Mouse (Mus musculus) limb, embryonic 13.5 days (tissue): ENCODE measurements around the gene Ankar. TPM values are rescaled to one million over a fixed set of nuclear protein-coding genes. Genes with fewer than 3 reads are reported as not detected.

Source experiments
- ATAC-seq: fragments of 200-750 bp; cut with Nextera tagmentation; 2 replicates; pipeline ENCODE4 v1.8.0; 2017; ENCODE audit warnings: low read depth, moderate number of reproducible peaks, moderate TSS enrichment; ENCODE audit not compliant: low FRiP score
- H3K27ac ChIP-seq: fragments of 300-500 bp; sonication (generic); 2 replicates; pipeline ENCODE4 v1.5.1; 2015; ENCODE audit warnings: inconsistent platforms, mild to moderate bottlenecking, moderate library complexity
- H3K27me3 ChIP-seq: fragments of 300-500 bp; sonication (generic); 2 replicates; pipeline ENCODE4 v1.6.1; 2015; ENCODE audit warnings: mild to moderate bottlenecking, inconsistent platforms
- H3K36me3 ChIP-seq: fragments of 300-500 bp; sonication (generic); 2 replicates; pipeline ENCODE4 v1.6.1; 2015; ENCODE audit warnings: inconsistent platforms, mild to moderate bottlenecking, moderate library complexity
- H3K4me1 ChIP-seq: fragments of 300-500 bp; sonication (generic); 2 replicates; pipeline ENCODE4 v1.6.1; 2015; ENCODE audit warnings: inconsistent platforms
- H3K4me2 ChIP-seq: fragments of 300-500 bp; sonication (generic); replicated peaks from 2 replicates; pipeline ENCODE4 v1.6.1; 2015; ENCODE audit warnings: inconsistent platforms, mild to moderate bottlenecking, moderate library complexity
- H3K4me3 ChIP-seq: fragments of 300-500 bp; sonication (generic); 2 replicates; pipeline ENCODE4 v1.5.1; 2015; ENCODE audit warnings: moderate library complexity, mild to moderate bottlenecking, inconsistent platforms
- H3K9ac ChIP-seq: fragments of 300-500 bp; sonication (generic); 2 replicates; pipeline ENCODE4 v1.6.1; 2015; ENCODE audit warnings: mild to moderate bottlenecking, inconsistent platforms
- H3K9me3 ChIP-seq: fragments of 300-500 bp; sonication (generic); 2 replicates; pipeline ENCODE4 v1.6.1; 2016; ENCODE audit warnings: inconsistent platforms
- WGBS: fragments of 180-500 bp; shearing (Covaris S2); methylation state at CpG from one replicate; pipeline ENCODE4 v1.1.7; 2015; 5-methylcytosine and 5-hydroxymethylcytosine counted together
- polyA plus RNA-seq: library from polyadenylated mRNA; unstranded; fragments of >200 nt; fragmentation: Nextera tagmentation; extraction: Ambion mirVana; gene quantifications from 2 replicates; pipeline ENCODE4 v1.2.1, GENCODE M21; 2015

The Ankar gene
- polyA plus RNA-seq, 1 experiment from 2014 or later = not detected

DNA sequence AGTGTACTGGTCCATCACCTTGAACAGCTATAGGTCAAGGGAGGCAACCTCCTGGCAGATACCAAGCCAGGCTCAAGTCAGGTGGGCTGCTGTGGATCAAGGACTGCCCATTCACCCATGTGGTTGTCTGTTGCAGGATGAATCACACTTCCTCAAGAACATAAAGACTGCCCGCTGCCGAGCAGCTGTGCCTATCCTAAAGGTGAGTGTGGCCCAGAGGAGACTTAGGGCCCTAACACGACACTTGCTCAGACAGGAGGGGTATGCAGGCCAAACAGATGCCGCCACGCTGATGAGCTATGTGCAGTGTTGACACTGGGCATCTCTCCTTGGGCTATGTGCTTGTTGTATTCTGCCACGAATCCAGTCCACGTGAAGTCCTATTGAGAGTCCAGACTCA, 99.1 kb downstream of the Ankar start:
- Histone ChIP-seq H3K27me3 (no peaks in the 10 kb centered on the region), H3K4me1 (peaks cover 16% of the 10 kb centered on the region), H3K36me3 (peaks cover 79% of the 10 kb centered on the region), H3K9me3 (no peaks in the 10 kb centered on the region), H3K9ac (no peak overlapping the region), H3K27ac (no peak overlapping the region), H3K4me2 (no peak overlapping the region), H3K4me3 (no peak overlapping the region)
- ATAC-seq = no peak
- 93% methylated on average over 7 of the region's 7 CpGs for WGBS

DNA sequence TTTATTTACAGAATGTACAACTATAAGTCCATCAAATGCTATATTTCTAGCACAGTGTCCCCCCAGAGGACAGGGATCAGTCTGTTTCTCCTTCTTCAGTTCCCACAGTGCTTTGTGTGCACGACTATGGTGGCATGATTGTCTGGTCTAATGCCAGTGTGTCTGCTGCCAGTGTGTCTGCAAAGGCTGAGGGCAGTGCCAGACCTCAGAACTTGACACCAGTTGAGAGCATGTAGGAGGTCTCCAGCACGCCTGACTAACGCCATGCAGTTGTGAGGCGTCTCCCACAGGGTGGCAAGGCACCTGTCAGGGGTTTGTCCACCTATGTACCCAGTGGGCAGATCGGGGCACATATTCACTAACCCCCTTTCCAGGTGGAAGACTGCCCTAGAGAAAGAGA, 99.6 kb downstream of the Ankar start:
- no peak overlapping the region for H3K27ac ChIP-seq
- no peak overlapping the region for H3K4me3 ChIP-seq
- 94% methylated on average over 5 of the region's 5 CpGs for WGBS
- H3K9me3 ChIP-seq = no peaks in the 10 kb centered on the region
- no peak overlapping the region for H3K4me2 ChIP-seq
- H3K9ac ChIP-seq = no peak overlapping the region
- peaks cover 16% of the 10 kb centered on the region for H3K4me1 ChIP-seq
- peaks cover 79% of the 10 kb centered on the region for H3K36me3 ChIP-seq
- no peak for ATAC-seq
- no peaks in the 10 kb centered on the region for H3K27me3 ChIP-seq

DNA sequence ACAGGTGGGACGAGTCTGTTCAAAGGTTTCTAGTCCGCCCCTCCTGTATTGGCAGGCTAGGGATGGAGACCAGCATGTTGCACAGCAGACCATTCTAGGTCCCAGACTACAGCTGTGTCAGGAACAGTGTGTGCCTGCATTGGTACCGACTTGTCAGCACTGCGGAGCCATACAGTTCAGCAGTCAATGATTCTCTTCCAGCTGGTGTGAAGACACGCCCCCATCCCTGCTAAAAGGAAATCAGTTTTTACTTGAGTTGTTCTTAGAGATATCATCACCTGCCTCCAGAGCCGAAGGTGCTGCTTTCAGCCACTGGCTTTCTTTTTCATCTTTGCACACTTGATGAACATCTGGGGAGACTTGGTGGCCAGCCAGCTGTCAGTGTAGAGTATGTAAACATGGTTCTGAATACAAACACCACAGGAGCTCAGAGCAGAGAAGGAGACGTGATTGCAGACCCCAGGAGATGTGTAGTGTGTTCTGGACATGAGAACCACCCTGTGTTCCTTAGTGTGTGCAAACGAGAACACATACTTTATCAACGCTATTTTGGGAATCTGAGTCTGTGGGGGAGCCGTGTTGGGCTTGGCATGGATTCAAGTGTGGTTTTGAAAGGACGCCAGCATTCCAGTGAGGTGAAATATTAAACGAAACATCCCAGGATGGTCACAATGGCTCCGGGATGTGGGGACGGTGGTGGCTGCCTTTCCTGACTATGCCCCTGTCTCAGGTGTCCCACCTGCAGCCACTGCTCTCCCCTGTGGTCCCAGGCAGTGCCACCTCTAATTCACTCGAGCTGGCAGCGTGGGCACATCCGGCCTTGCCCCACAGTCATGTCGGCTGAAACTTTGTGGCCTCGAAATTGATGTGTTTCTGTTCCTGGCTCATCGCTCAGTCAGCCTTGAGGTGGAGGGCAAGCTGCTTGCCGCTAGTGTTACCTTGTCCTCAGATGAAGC, 101.0 kb downstream of the Ankar start:
- peak overlapping the region; percentile 44; the same call in 1 of the 2 replicates for H3K27ac ChIP-seq
- H3K4me3 ChIP-seq = no peak overlapping the region
- H3K36me3 ChIP-seq = peaks cover 83% of the 10 kb centered on the region
- no peak overlapping the region for H3K4me2 ChIP-seq
- ATAC-seq = peak; percentile 44; the same call in 1 of the 2 replicates
- no peak overlapping the region for H3K9ac ChIP-seq
- H3K9me3 ChIP-seq = no peaks in the 10 kb centered on the region
- peaks cover 16% of the 10 kb centered on the region for H3K4me1 ChIP-seq
- WGBS = 61% methylated on average over 21 of the region's 21 CpGs
- H3K27me3 ChIP-seq = no peaks in the 10 kb centered on the region

DNA sequence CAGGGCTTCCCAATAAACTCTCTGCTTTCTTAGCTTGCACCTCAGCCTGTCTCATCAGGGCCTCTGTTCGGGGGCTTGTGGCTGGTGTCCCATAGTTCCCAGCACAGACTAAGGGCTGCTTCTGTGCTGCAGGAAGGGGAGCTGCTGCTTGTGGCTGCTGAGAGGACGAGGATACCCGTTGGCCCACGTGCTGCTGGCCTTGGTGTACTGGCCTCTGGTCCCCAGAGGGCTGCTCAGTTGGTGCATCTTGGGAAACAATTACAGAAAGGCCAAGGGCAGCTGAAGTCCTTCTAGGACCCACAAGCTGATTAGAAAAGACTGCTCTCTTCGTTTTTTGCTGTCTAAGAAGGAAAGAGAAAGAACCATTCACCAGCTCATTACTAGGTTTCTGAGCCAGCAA, 104.1 kb downstream of the Ankar start:
- peaks cover 90% of the 10 kb centered on the region for H3K36me3 ChIP-seq
- 85% methylated on average over 5 of the region's 5 CpGs for WGBS
- peaks cover 16% of the 10 kb centered on the region for H3K4me1 ChIP-seq
- no peak for ATAC-seq
- H3K9ac ChIP-seq = no peak overlapping the region
- no peak overlapping the region for H3K4me2 ChIP-seq
- no peaks in the 10 kb centered on the region for H3K9me3 ChIP-seq
- no peak overlapping the region for H3K4me3 ChIP-seq
- no peaks in the 10 kb centered on the region for H3K27me3 ChIP-seq
- no peak overlapping the region for H3K27ac ChIP-seq

DNA sequence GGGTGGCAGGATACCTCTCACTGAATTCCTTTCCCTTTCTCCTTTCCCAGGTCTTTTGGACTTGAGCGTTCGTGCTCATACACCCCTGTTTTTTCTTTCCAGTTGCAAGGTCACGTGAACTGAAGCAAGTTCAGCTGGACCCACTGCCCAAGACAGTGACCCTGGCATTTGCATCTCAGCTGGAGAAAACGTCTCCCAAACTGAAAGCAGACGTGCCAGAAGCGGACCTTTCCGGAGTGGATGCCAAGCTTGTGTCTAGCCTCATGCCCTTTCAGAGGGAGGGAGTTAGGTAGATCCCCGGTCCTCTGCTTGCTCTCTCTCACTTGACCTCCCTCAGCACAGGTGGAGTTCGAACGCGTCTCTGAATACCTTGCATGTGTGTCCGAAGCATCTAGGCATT, 104.7 kb downstream of the Ankar start:
- 89% methylated on average over 12 of the region's 12 CpGs for WGBS
- no peak for ATAC-seq
- Histone ChIP-seq H3K4me2 (no peak overlapping the region), H3K36me3 (peaks cover 90% of the 10 kb centered on the region), H3K27me3 (no peaks in the 10 kb centered on the region), H3K9ac (no peak overlapping the region), H3K27ac (no peak overlapping the region), H3K4me1 (peaks cover 16% of the 10 kb centered on the region), H3K4me3 (no peak overlapping the region), H3K9me3 (no peaks in the 10 kb centered on the region)

DNA sequence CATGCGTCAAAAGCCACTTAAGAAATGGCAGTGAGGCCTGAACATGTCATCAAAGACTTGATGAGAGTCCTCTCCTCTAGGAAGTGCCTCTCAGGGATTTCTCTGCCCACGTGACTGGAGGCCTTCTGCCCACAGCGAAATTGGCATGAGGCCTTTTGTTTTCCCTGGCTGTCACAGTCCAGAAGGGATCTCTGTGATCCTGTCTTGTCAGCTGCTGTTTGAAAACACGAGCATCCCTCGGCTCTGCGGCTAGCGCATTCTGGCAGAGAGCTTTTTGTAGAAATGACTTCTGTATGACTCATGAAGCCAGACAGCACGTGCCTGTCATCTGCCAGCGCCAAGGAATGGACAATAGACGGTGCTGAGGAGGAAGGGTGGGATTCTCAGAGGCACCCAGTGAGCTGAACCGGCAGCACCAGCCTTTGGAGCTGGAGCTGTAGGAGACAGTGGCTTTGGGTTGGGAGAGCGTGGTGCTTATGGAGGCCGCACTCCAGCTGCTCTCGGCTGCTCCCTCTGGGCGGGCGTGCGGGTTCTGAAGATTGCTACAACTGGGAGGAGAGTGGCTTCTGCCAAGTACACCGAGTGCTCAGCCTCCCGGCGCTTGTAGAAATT, 106.9 kb downstream of the Ankar start:
- Histone ChIP-seq H3K9me3 (no peaks in the 10 kb centered on the region), H3K4me1 (peaks cover under 1% of the 10 kb centered on the region; the same call in 1 of the 2 replicates), H3K9ac (no peak overlapping the region), H3K27ac (no peak overlapping the region), H3K36me3 (peaks cover 86% of the 10 kb centered on the region), H3K4me3 (no peak overlapping the region), H3K27me3 (no peaks in the 10 kb centered on the region), H3K4me2 (no peak overlapping the region)
- ATAC-seq = no peak
- 86% methylated on average over 20 of the region's 20 CpGs for WGBS

Other genes starting within 250 kb of the Ankar start
- not detected in 2 replicates for gene March4, start 163.6 kb downstream of the Ankar start, polyA plus RNA-seq
- gene Smarcal1, start 117.3 kb downstream of the Ankar start, polyA plus RNA-seq = 24.9 and 26.7 TPM in 2 replicates
- 1,700 and 1,730 TPM in 2 replicates for gene Rpl37a, start 10.7 kb upstream of the Ankar start, polyA plus RNA-seq
- 344 and 367 TPM in 2 replicates for gene Igfbp2, start 123.9 kb upstream of the Ankar start, polyA plus RNA-seq
- gene Igfbp5, start 174.3 kb upstream of the Ankar start, polyA plus RNA-seq = 129 and 140 TPM in 2 replicates